Mouse (Mus musculus) frontal cortex, postnatal 25 days (tissue): Measurements from ENCODE around the gene Zfp870.

Experiments
- DNase-seq, 2 experiments: peaks; one replicate each; pipeline ENCODE4 v3.0.0; 2022; ENCODE audit warnings: low spot score in 2 of 2

The Zfp870 gene

DNA sequence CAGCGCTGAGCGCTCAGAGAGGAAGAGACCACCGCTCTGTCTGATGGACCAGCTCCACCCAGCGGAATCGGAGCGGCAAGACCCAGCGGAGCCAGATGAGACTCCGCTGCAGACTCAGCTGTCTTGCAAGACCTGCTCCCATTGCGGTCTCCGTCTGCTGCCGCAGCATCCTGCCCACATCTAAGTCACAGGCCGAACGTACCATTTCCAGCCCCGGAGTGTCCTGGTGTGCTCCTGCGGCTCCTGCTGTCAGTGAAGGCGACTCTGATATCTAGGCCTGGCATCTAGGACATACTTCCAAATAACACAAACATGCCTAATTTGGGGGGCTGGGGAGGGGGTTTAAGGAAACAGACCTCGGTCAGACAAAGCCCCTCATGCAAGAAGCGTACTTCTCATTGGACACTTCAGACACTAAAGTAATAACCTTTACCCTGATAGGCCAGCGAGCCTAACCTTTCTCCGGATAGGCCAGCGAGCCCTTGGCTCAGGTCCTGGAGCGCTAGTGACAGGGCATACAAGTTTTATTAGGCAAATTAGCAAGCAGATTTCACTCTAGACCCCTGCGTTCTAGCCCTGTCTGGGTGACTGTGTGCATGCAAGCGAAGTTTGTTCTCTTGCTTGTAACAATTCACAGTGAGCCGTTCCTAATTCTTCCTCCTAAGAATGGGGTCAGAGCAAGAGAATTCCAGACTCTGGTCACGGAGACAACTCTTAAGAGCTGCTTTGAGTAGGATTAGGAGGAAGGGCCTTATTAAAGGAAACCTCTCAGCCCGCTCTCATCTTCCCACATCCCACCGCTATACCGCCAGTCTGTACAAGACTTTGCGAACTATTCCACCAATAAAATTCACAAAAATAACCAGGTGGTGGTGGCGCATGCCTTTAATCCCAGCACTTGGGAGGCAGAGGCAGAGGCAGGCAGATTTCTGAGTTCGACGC lies at the start of gene Zfp870:
Gene Zfp870, minus strand, starts transcription at position 404 of the 942 bp plus-strand sequence.
- DNase-seq: peak; percentile 69 to 82

GRCm38 (mm10) chr17:32939831-32940230 lies 48.4 kb upstream of the Zfp870 start:
- DNase-seq: no peak

GRCm38 (mm10) chr17:32927803-32928202 lies 36.4 kb upstream of the Zfp870 start:
- DNase-seq: no peak

GRCm38 (mm10) chr17:32924658-32925312 lies 33.3 kb upstream of the Zfp870 start:
- peak; percentile 27 to 37 for DNase-seq

- DNase-seq: no peak
Measured at GRCm38 (mm10) chr17:32923681-32924080, 32.2 kb upstream of the Zfp870 start.

DNA sequence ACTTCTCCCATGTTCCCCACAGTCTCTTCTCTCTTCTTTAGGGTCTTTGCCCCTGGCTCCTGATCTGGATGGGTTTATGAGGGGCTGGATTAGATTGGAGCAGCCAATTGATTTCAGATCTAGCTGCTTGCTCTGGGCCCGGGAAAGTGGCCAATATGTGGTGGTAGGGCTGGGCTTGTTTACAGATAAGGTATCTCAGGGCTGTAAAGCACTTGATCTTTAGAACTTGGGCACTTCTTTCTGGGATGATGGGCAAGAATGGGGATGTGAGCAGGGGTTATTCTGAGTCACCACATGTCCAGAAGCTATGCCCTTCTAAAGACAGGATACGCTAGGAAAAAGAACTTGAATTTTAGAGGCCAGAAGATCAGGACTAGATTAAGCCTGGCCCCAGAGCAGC lies 27.7 kb upstream of the Zfp870 start:
- no peak for DNase-seq

DNA sequence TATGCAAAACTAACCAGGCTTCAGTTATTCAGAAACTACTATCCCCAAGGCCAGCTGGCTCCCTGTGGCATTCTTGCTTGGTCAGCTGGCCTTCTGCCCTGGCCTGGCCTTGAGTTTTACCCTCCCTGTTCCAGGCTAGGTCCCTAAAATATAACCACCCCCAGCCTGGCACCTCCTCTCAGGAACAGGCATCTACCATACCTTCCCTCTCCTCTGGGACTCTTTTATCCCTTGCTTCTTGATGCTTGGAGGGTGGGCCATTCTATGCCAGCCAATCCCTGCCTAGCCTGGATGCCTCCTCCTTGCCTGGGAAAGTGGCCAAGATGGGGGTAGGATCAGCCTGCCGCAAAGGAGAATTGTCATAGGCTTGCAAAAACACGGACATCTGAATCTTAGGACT lies 25.7 kb upstream of the Zfp870 start, which contains the start of gene Cyp4f14:
Gene Cyp4f14, minus strand, starts transcription at position 212 of the 400 bp plus-strand sequence.
- DNase-seq: no peak

- no peak for DNase-seq
Measured at GRCm38 (mm10) chr17:32916075-32916474, 24.6 kb upstream of the Zfp870 start.

GRCm38 (mm10) chr17:32906172-32906571 lies 14.7 kb upstream of the Zfp870 start:
- DNase-seq: no peak

DNA sequence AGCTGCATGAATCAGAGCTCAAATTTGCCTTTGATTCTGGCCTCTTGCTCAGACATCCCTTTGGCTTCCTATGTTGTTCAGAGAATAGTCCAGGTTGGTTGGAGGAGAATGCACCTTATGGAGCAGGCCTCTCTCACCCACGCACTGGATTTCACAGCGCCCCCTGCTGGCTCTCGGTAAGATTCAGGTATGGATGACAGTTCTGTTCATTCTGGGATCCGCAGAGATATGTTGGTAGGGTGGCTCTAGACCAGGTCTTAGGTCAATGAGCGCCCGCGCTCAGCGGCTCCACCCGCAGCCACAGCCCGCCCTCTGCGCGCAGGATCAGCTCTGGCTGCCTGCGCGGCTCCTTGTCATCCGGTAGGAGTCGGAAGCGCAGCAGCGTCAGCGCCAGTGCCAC lies 13.8 kb upstream of the Zfp870 start:
- DNase-seq: peak in 1 of 2 experiments; percentile 13

DNA sequence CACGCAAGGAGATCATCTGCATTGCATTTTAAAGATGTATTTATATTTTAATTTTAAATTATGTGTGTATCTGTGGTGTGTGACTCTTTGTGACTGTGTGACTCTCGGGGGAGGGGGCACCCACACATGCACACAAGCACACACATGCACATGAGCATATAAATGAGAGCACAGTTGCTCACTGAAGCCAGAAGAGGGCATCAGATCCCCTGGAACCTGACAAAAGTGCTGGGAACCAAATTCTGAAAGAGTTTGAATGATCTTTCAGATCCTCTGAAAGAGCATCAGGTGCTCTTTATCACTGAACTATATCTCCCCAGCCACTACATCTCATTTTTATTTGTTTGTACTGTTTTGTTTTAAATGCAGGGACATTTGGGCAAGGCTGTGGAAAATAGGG lies 13.0 kb upstream of the Zfp870 start:
- no peak for DNase-seq

DNA sequence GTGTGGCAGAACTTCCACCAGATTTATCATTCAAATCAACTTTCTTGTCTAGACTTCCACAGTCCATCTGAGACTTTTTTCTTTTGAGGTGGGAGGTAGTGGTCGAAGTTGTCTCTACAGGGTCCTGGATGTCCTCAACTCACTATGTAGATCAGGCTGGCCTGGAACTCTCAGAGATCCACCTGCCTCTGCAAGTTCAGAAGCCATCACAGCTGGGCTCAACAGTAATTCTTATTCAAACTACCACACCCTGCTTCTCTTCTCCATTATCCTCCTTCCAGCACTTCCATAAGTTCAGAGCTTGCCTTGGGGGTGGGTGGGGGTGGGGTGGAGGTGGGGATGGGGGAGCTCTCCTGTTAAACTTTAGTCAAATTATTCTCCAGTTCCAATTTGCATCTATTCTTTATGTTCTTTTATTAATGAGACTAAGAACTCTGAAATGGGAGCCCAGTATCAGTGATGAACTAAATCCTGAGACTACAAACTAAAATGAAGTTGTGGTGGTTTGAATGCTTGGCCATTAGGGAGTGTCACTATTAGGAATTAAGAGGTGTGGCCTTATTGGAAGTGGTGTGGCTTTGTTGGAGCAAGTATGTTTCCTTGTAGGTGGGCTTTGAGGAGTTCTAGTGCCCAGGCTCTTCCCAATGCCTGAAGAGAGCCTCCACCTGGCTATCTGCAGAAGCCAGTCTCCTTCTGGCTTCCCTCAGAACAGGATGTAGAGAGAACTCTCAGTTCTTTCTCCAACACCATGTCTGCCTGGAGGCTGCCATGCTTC lies 10.5 kb upstream of the Zfp870 start:
- no peak for DNase-seq

- DNase-seq: no peak
Measured at GRCm38 (mm10) chr17:32895421-32895820, 4.0 kb upstream of the Zfp870 start.

GRCm38 (mm10) chr17:32893901-32894300 lies 2.5 kb upstream of the Zfp870 start:
- DNase-seq: no peak

DNA sequence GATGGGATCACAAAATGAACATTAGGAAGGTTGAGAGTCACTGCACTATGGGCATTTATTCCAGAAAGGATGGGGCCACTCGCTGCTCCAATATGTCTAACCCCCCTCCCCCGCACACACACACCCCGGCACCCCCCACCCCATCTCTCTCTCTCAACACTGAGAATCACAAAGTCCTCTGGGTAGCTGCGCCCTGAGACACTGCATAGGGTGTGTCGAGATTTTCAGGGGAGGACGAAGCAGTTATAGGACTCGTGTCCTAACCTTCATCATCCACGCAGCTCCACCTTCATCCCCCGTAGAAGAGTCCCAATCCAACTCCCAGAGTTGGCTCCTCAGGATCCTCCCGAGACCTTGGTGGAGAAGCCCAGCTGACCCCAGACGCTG lies 597 bp downstream of the Zfp870 start:
- DNase-seq: no peak

- DNase-seq: no peak
Measured at GRCm38 (mm10) chr17:32889611-32890010, 1.8 kb downstream of the Zfp870 start.

- DNase-seq: no peak
Measured at GRCm38 (mm10) chr17:32880320-32881218, 10.9 kb downstream of the Zfp870 start.

- no peak for DNase-seq
Measured at GRCm38 (mm10) chr17:32878773-32879172, 12.7 kb downstream of the Zfp870 start.

DNA sequence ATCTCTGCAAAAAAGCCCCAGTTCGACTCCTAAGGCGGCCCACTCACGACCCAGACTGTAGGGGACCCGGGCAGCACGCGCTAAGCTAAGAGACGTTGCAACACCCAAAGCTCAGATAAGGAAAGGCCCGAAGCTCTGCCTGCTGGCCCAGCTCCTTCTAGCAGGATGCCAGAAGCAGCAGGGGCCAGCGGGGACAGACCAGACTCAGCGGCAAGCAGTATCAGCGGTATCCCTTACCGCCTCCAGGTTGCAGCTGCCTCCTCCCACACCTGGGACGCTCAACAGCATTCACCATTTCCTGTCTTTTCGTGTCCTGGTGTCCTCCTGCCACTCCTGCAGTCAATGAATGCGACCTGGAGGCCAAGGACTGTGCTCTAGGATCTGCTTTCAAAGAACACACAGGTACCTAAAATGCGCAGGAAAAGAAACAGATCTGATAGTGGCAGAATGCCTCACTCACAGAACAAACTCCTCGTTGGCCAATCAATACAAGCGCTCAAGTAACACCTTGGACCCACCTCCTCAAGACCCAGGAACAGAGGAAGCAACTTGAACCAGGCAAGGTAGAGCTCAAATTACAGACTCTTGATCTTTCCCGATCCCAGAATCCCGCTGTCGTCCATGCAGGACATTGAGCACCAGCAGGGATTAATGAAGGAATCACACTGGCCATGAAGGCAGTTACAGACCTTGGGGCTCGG lies 13.8 kb downstream of the Zfp870 start:
- DNase-seq: no peak

DNA sequence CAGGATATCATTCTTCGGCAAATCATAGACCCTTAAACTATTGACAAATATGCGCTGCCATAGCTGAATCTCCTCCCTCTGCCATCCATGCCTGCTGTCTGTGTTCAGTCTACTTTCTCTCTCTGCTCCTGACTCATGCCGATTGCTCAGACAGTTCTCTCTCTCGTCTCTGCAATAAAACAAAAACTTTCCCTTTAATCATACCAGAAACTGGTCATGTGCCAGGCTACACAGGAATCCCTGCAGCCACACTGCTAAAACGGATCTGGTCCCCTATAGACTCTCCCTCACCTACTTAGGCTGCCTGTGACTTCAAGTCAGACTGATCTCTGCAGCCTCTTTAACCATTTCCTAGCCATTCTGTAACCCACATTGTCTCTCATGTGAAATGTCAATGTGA lies 18.7 kb downstream of the Zfp870 start:
- DNase-seq: no peak
